Comparison of ENCODE assay signal across 9 mouse cellular contexts in genomic region chr13:110534320-110534764, GRCm38 (mm10).
DNase-seq lines count a peak whose midpoint lies in the region; ATAC-seq and TF ChIP-seq lines count a peak whose summit lies in the region.
"Had no signal": no experiment of that assay in that cellular context is flagged by ENCODE, and none has a peak within 500 bp of the region (broad histone marks: within the 10 kb centered on the region; RNA-seq: fewer than 3 reads in every experiment).

No protein-coding gene starts in this region.

- H3K4me2 ChIP-seq in lung, embryonic 14.5 days, result no peak overlapping the region
- no peak overlapping the region for H3K4me2 ChIP-seq in heart, embryonic 12.5 days
- H3K4me2 ChIP-seq: limb, embryonic 15.5 days had no signal

- H3K4me3 ChIP-seq in lung, embryonic 14.5 days (ENCODE audit: low read depth, low read length), result no peak overlapping the region
- no peak overlapping the region for H3K4me3 ChIP-seq in lung, adult 2 months (replicated peaks; ENCODE audit: extremely low read depth, low read depth, low read length)
- no peak overlapping the region for H3K4me3 ChIP-seq in heart, embryonic 12.5 days
- H3K4me3 ChIP-seq: limb, embryonic 15.5 days had no signal

- no peaks in the 10 kb centered on the region for H3K27me3 ChIP-seq in lung, embryonic 14.5 days (ENCODE audit: insufficient read depth, low read length)
- no peaks in the 10 kb centered on the region for H3K27me3 ChIP-seq in heart, embryonic 12.5 days (replicated peaks)
- H3K27me3 ChIP-seq: limb, embryonic 15.5 days had no signal

- H3K27ac ChIP-seq in lung, embryonic 14.5 days (ENCODE audit: low read depth), result peak overlapping the region; percentile 55; the same call in 1 of the 2 replicates
- peak overlapping the region; percentile 58 for H3K27ac ChIP-seq in heart, embryonic 12.5 days (ENCODE audit: poor library complexity, severe bottlenecking)
- H3K27ac ChIP-seq: limb, embryonic 15.5 days had no signal

- H3K36me3 ChIP-seq in lung, embryonic 14.5 days (ENCODE audit: insufficient read depth), result no peaks in the 10 kb centered on the region
- H3K36me3 ChIP-seq in heart, embryonic 12.5 days, result no peaks in the 10 kb centered on the region
- H3K36me3 ChIP-seq: limb, embryonic 15.5 days had no signal

- H3K9me3 ChIP-seq in lung, embryonic 14.5 days (ENCODE audit: low read depth, low read length), result no peaks in the 10 kb centered on the region
- no peaks in the 10 kb centered on the region for H3K9me3 ChIP-seq in heart, embryonic 12.5 days (replicated peaks)
- H3K9me3 ChIP-seq: limb, embryonic 15.5 days had no signal

- ATAC-seq in lung, embryonic 14.5 days (ENCODE audit: insufficient read depth), result peak; percentile 58
- ATAC-seq in heart, embryonic 12.5 days (ENCODE audit: insufficient number of reproducible peaks, low FRiP score), result peak; percentile 66

- TF ChIP-seq CTCF in lung, embryonic 14.5 days (IDR thresholded peaks at IDR 0.05; ENCODE audit: low read depth), result no peak
- no peak for TF ChIP-seq CTCF in lung, adult 2 months (IDR thresholded peaks at IDR 0.05; ENCODE audit: insufficient read depth, low read length)

- intact Hi-C loops in left cerebral cortex, postnatal 25 days (cut with DNase I), result no loop called here

- H3K9ac ChIP-seq in lung, embryonic 14.5 days, result 0 out of 2 replicates have a peak overlapping the region, but pooled peaks have one; percentile 18
- H3K9ac ChIP-seq in heart, embryonic 12.5 days, result no peak overlapping the region
- H3K9ac ChIP-seq: limb, embryonic 15.5 days had no signal

- 20% methylated on average over 7 of the region's 7 CpGs for WGBS in lung, embryonic 14.5 days
- 42% methylated on average over 7 of the region's 7 CpGs for WGBS in lung, adult 2 months
- WGBS in heart, embryonic 12.5 days, result 25% methylated on average over 7 of the region's 7 CpGs

- TF ChIP-seq POLR2A in lung, adult 2 months (IDR thresholded peaks at IDR 0.05; ENCODE audit: borderline replicate concordance, extremely low read depth, low read depth, low read length), result no peak

- DNase-seq in lung, embryonic 14.5 days, result peak; percentile 62
- no peak for DNase-seq in lung, adult 2 months
- peak; percentile 56 for DNase-seq in embryo, embryonic 10.5 days (ENCODE audit: low spot score)
- DNase-seq in kidney, postnatal 10 days, result peak; percentile 65
- DNase-seq in left cerebral cortex, postnatal 25 days (ENCODE audit: low spot score in 2 of 2), result no peak
- no peak for DNase-seq in cerebellum, adult 18-20 months
- no peak for DNase-seq in thymus, adult 18-20 months

- H3K4me1 ChIP-seq in lung, embryonic 14.5 days (ENCODE audit: insufficient read depth), result peaks cover 10% of the 10 kb centered on the region
- H3K4me1 ChIP-seq in lung, adult 2 months (ENCODE audit: control insufficient read depth, insufficient read depth, low read length), result peaks cover 5% of the 10 kb centered on the region
- peaks cover 37% of the 10 kb centered on the region for H3K4me1 ChIP-seq in heart, embryonic 12.5 days (replicated peaks)
- H3K4me1 ChIP-seq: limb, embryonic 15.5 days had no signal

Comparison
In these comparisons a context has a peak if more than half of its experiments do, and no peak if none do; other contexts are left out.
1. DNase-seq: peak in lung, embryonic 14.5 days (single experiment), embryo, embryonic 10.5 days (single experiment) and kidney, postnatal 10 days (single experiment); none in lung, adult 2 months (single experiment), left cerebral cortex, postnatal 25 days (0 of 2), cerebellum, adult 18-20 months (0 of 2) and thymus, adult 18-20 months (0 of 2).